Mouse (Mus musculus): ENCODE data around the gene Rnf223.
"Not testable (repeated sequence)": the region's sequence is repeated elsewhere in the genome, so short reads cannot be mapped to it uniquely, and the experiment has no call there.

The Rnf223 gene

DNA sequence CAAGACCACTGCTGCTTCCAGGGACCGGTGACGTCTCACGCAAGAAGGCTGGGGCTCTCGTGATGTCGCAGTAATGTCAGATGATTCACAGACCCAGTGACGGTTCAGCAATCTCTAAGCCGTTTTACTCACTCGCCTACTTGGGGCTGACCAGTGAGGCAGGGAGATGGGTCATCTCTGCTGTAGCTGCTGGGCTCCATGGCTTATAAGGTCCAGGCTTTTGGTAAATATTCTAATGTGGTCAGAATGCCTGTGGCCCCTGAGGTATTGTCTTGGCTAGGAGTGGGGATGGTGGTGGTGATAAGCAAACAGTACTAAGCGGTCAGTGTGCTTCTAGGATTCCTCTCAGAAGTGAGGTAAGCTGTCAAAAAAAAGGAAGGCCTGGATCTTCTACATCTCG, 627 bp downstream of the Rnf223 start:
- no peak for DNase-seq

DNA sequence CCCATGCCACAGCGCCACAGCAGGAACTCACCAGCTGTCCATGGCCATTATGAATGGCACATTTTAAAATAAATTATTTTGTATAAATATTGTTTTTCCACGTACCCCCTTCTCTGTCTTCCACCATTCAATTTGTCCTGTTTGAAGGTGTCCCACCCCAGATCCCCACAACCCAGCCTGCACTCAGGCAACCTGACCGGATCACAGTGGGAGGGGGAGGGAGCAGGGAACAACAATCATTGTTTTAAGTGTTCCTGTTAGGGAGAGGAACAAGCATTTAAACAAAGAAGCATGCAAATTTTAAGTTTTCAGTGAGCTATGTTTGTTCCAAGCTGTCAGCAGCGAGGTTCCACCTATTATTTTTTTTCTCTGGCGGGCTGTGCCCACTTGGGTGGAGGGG, 3.0 kb downstream of the Rnf223 start:
- no peak for DNase-seq

DNA sequence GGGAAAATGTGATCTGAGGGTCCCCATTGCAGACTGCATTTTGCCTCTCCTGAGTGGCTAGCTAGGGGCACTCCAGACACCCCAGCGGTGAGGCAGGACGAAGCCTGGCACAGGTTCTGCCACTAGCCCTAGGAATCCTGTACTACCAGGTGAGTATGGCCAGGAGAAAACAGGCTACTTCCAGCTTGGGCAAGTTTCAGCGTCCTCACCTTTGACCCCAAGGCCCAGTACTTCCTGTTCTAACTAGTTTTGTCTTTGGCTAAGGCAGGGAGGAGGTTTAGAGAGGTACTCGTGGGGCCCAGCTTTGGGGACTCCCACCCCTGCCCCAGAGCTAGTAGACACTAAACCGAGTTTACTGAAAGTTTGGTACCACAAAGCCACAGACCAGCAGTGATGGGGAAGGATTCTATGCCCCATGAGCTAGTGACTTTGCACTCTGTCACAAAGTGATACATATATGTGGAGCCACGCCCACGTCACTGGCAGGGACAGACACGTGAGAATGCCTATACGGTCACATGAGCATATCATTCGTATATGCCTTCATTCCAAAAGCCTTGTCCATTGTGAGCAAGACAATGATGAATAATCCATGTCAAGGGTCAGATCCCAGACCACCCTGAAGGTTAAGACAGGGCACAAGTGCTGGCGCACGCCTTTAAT, 3.8 kb downstream of the Rnf223 start:
- no peak for DNase-seq

DNA sequence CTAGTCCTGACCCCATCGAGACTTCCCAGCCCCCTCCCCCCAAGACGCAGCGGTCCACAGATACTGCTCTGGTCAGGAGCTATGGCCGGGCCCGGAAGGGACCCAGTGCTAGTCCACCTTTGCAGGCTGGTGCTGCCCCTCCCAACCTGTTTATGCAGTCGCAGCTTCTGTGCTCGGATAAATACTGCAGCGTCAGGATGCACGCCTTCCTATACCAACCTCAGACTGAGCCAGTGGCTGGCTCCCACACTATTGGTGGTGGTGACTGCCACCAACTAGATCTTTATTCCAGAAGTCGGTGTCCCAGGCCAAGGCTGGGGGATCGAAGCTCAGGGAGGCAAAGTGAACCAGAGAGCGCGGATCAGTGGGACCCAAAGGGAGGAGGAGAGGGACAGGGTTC, 4.8 kb downstream of the Rnf223 start:
- no peak for DNase-seq

DNA sequence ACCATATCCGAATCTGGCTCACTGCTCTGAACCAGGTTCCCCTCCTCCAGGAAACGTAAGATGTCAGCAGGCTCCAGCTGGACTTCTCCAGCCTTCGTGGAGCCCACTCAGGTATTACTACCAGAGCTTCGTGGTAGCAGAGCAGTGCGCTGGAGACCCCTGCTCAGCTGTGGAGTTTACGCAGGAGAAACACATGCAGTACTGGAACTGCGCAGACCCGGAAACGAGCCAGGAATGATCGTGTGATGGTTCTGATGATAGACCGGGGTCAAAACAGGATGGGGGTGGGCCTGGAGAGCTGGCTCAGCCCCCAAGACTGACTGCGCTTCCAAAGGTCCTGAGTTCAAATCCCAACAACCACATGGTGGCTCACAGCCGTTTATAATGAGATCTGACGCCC, 5.5 kb downstream of the Rnf223 start:
- no peak for DNase-seq

DNA sequence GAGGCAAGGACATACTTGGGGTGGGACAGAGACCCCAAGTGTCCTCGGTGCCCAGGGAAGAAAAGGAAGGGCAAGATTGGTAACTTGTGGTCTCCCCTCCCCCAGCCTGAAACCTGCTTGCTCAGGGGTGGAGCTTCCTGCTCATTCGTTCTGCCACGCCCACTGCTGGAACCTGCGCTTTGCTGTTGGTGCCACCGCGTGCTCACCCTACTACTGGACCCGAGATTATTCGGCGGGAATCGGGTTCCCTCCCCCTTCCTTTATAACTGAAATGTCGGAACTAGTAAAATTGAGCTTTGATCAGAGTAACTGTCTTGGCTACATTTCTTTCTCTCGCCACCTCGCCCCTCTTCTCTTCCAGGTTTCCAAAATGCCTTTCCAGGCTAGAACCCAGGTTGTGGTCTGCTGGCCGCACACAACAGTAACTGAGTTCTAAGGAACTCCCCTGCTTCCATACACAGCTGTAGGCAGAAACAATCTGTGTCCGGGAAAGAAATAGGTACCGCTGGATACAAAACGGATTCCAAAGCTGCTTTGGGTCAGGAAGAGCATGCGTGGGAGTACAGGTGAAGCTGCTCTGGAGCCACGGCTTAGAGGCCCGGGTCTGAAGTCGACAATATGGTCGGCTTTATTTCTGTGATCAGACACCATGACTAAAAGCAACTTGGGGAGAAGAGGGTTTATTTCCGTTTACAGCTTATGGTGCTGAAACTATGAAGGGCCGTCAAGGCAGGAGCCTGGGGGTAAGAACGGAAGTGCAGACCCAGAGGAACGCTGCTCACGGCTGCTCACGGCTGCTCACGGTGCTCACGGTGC, 6.2 kb downstream of the Rnf223 start:
- DNase-seq, result no peak

DNA sequence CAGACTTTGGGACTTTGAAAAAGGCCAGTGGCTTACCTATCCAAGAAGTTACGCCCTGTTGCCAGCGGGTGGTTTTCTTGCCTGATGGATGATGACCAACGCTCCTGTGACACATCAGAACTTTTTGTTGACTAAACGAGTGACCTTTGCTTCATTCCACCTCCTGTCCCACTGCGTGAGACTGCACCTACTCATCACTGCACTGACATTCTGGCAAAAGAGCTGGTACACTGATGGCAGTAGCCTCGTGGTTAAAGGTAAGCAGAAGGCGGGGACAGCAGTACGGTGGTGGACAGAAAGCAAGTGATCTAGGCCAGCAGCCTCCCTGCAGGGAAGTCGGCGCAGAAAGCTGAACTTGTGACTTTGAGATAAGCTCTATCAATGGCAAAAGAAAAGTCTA, 20.6 kb downstream of the Rnf223 start:
- DNase-seq, result not testable (repeated sequence)

DNA sequence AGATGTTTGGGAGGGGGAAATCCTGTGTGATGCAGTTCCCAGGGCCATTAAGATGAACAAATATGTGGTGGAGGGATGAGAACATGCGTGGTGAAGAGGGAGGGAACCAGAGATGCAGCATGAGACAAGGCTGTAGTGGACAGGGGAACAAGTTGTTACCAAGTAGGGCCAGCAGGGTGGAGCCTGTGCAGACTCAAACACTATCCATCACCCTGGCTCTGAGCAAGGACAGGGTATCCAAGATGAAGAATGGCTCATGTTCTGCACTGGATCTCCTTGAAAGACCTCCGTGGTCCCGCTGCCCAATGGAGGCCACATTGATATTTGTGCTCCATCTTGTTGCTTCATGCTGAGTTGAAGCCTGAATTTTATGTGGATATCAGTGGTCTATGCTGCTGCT, 24.5 kb downstream of the Rnf223 start:
- no peak for DNase-seq

DNA sequence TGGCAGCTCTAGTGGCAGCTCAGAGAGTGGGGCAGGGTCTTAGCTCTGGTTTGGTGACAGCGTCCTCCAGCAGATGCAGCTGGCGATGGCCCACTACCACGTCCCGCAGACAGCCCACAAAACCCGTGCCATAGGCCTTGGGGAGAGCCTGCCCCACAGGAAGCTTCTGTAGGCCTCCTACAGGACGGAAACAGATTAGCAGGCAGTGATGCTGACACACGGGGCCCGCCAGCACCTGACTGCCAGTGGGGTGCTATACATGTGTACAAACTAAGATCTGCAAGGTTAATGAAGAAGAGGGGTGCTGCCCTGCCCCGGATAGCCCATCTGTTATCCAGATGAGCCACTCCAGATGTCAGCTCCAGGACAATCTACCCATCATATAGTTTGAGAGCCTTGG, 36.2 kb downstream of the Rnf223 start:
- no peak for DNase-seq

DNA sequence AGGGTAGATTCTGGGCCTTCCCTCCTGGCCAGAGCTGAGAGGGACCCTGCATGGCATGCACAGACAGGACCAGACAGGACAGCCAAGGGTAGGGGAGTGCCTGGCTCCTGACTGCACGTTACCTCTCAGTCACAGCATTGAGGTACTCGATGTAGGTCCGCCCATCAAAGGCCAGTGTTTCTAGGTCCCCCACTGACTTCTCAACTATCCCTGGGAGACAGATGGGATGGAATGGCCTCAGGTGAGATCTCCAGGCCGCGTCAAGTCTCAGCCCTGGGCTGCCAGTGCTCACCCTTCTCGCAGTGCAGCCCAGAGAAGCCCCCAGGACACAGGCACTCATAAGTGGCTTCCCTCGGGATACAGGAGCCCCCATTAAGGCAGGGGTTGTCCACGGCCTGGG, 38.3 kb downstream of the Rnf223 start:
- no peak for DNase-seq

DNA sequence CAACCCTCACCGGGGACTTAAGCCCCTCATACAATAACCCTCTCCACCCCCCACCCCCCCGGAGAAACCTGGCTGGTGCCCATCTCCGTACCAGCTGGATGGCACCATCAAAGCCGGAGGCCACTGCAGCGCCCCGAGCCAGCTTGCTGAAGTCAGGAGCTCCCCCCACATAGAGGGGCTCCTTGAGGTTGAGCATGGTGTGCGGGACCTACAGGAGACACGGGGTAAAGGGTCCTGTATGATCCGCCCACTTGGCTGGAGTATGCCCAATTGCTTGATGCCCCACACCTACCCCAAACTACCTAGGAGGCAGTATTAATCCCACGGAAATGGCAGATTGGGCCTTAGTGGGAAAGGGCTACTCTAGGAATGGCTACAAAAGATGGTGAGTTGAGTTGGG, 38.8 kb downstream of the Rnf223 start:
- DNase-seq, result no peak

DNA sequence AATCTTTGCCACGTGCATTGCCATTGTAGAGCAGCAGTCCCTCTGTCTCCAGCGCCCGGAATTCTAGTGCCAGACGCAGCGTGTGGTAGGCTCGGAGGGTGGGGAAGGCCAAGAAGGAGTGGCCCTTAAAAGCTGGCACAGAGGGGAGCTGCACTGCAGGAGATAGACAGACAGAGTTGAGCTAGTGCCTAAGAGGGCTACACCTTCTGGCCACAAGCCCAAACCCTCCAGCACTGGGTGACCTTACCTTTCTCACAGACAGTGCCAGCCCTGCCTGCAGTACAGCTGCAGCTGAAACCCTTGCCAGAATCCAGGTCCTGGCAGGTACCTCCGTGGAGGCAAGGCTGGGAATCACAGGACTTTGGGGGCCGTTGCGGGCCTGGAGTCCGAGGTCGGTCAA, 41.5 kb downstream of the Rnf223 start:
- no peak for DNase-seq

DNA sequence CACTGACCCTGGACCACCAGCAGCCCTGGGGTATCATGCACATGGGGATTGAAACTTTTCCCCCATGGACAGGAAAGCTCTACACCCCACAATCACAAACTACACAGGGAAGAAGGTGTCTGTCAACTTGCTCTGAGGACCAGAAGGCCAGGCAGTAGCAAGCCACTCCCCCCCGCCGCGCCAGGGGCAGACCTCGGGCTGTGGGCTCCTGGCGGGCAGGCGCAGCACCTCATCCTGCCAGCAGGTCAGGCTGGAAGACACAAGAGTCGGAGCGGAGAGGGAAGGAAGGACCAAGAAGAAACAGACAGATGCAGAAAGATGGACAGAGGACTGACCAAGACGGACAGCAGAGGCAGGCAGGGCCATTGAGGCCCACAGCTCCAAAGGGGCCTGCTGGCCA, 47.3 kb downstream of the Rnf223 start:
- no peak for DNase-seq

All from liver (tissue).